Mouse (Mus musculus) limb, embryonic 11.5 days (tissue): ENCODE measurements around the gene Fam155a. TPM values are rescaled to one million over a fixed set of nuclear protein-coding genes. Genes with fewer than 3 reads are reported as not detected.

Source experiments
- ATAC-seq: fragments of 200-750 bp; cut with Nextera tagmentation; 2 replicates; pipeline ENCODE4 v1.8.0; 2017; ENCODE audit warnings: low read depth; ENCODE audit not compliant: insufficient number of reproducible peaks, low FRiP score, low TSS enrichment
- DNase-seq: peaks from one replicate; pipeline ENCODE4 v3.0.0-alpha.2; 2015; ENCODE audit warnings: low spot score
- H3K27ac ChIP-seq: fragments of 300-500 bp; sonication (generic); replicated peaks from 2 replicates; pipeline ENCODE4 v1.5.1; 2014; ENCODE audit warnings: low read depth, mild to moderate bottlenecking, low read length
- H3K27me3 ChIP-seq: fragments of 300-500 bp; sonication (generic); 2 replicates; pipeline ENCODE4 v1.6.1; 2014; ENCODE audit warnings: mild to moderate bottlenecking, low read length, mixed read lengths; ENCODE audit not compliant: control insufficient read depth, insufficient read depth
- H3K36me3 ChIP-seq: fragments of 300-500 bp; sonication (generic); 2 replicates; pipeline ENCODE4 v1.6.1; 2014; ENCODE audit warnings: mild to moderate bottlenecking, low read length, moderate library complexity, mixed read lengths; ENCODE audit not compliant: control insufficient read depth, insufficient read depth
- H3K4me1 ChIP-seq: fragments of 300-500 bp; sonication (generic); 2 replicates; pipeline ENCODE4 v1.6.1; 2014; ENCODE audit warnings: low read length, mixed read lengths; ENCODE audit not compliant: control insufficient read depth, insufficient read depth
- H3K4me2 ChIP-seq: fragments of 300-500 bp; sonication (generic); 2 replicates; pipeline ENCODE4 v1.6.1; 2014; ENCODE audit warnings: low read depth, mild to moderate bottlenecking, moderate library complexity; ENCODE audit not compliant: severe bottlenecking
- H3K4me3 ChIP-seq: fragments of 300-500 bp; sonication (generic); 2 replicates; pipeline ENCODE4 v1.5.1; 2014; ENCODE audit warnings: low read depth, low read length
- H3K9ac ChIP-seq: fragments of 300-500 bp; sonication (generic); 2 replicates; pipeline ENCODE4 v1.6.1; 2014; ENCODE audit warnings: mild to moderate bottlenecking, low read length
- H3K9me3 ChIP-seq: fragments of 300-500 bp; sonication (generic); 2 replicates; pipeline ENCODE4 v1.6.1; 2016; ENCODE audit warnings: low read length; ENCODE audit not compliant: control insufficient read depth
- WGBS: fragments of 180-500 bp; shearing (Covaris S2); extraction: QIAGEN DNeasy Blood & Tissue Kit; methylation state at CpG from one replicate; pipeline ENCODE4 v1.1.7; 2014; 5-methylcytosine and 5-hydroxymethylcytosine counted together
- polyA plus RNA-seq: library from polyadenylated mRNA; unstranded; fragments of >200 nt; fragmentation: Nextera tagmentation; extraction: Ambion mirVana; gene quantifications from 2 replicates; pipeline ENCODE4 v1.2.1, GENCODE M21; 2014

Gene Fam155a
- polyA plus RNA-seq, 1 experiment from 2014 or later, result 0.15 TPM

DNA sequence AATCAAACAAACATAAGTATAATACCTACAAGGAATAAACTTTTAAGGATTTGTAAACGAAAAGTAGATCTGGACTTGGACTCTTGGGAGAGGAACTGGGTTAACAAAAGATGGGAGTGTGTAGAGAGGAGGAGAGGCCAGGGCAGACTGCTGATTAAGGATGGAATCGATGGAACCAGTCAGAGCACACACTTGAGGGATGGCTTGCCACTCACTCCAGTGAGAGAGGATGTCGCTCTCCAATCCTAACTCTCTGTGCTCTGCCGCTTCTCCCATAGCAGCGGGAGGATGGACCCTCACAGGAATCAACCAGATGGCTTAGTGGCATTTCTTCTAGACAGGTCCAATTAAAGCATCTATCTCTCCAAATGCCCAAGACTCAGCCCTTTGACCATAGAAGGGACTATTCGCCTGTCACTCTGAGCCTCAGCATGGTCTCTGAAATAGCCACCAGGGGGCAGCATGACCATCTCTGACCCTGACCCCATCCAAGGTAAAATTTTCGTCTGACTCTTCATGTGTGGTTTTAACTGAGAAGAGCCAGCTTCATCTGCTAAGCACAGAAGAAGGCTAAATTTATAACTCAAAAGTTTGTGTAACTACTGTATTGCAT is 422.3 kb downstream of the Fam155a start:
- ATAC-seq, result no peak
- no peak overlapping the region for H3K27ac ChIP-seq
- no peak overlapping the region for H3K4me2 ChIP-seq
- no peak overlapping the region for H3K9ac ChIP-seq
- 48% methylated on average over 7 of the region's 7 CpGs for WGBS
- no peak overlapping the region for H3K4me3 ChIP-seq
- H3K4me1 ChIP-seq, result no peaks in the 10 kb centered on the region
- H3K36me3 ChIP-seq, result no peaks in the 10 kb centered on the region
- no peaks in the 10 kb centered on the region for H3K27me3 ChIP-seq
- DNase-seq, result peak; percentile 72
- no peaks in the 10 kb centered on the region for H3K9me3 ChIP-seq

- H3K4me2 ChIP-seq, result no peak overlapping the region
- H3K27ac ChIP-seq, result no peak overlapping the region
- H3K4me3 ChIP-seq, result no peak overlapping the region
- ATAC-seq (no peak), DNase-seq (no peak)
- H3K9me3 ChIP-seq, result no peaks in the 10 kb centered on the region
- H3K9ac ChIP-seq, result no peak overlapping the region
- H3K4me1 ChIP-seq, result no peaks in the 10 kb centered on the region
- no peaks in the 10 kb centered on the region for H3K27me3 ChIP-seq
- WGBS, result 87% methylated on average over 4 of the region's 4 CpGs
- no peaks in the 10 kb centered on the region for H3K36me3 ChIP-seq
These were observed 423.8 kb downstream of the Fam155a start for GRCm38 (mm10) chr8:9347163-9347562.

DNA sequence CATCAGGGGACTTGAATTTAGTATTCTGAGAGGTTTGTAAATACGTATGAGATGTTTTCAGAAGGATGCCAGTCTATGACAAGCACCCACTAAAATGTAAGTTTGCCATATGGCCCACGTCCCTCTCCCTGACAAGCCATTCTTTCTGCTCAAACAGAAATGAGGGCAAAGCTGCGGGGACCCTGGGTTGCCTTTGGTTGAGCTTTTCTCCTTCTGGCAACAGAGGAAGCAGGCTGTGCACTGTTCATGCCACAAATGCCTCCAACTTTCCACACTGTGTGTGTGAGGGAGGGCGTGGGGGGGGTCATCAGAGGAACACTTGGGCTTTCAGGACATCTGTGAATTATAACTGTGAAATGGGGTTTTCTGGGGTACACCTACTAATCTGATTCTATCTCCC is 426.8 kb downstream of the Fam155a start:
- H3K9me3 ChIP-seq, result no peaks in the 10 kb centered on the region
- DNase-seq, result no peak
- no peak overlapping the region for H3K4me3 ChIP-seq
- no peaks in the 10 kb centered on the region for H3K36me3 ChIP-seq
- H3K27ac ChIP-seq, result no peak overlapping the region
- H3K27me3 ChIP-seq, result no peaks in the 10 kb centered on the region
- H3K9ac ChIP-seq, result no peak overlapping the region
- no peak overlapping the region for H3K4me2 ChIP-seq
- H3K4me1 ChIP-seq, result no peaks in the 10 kb centered on the region
- 87% methylated on average over 4 of the region's 4 CpGs for WGBS
- ATAC-seq, result no peak

- 82% methylated on average over 9 of the region's 9 CpGs for WGBS
- Histone ChIP-seq H3K36me3 (no peaks in the 10 kb centered on the region), H3K9me3 (no peaks in the 10 kb centered on the region), H3K4me3 (no peak overlapping the region), H3K27me3 (no peaks in the 10 kb centered on the region), H3K4me2 (no peak overlapping the region), H3K9ac (no peak overlapping the region), H3K27ac (no peak overlapping the region), H3K4me1 (no peaks in the 10 kb centered on the region)
- no peak for DNase-seq
- no peak for ATAC-seq
These were observed 428.0 kb downstream of the Fam155a start for GRCm38 (mm10) chr8:9342998-9343397.

DNA sequence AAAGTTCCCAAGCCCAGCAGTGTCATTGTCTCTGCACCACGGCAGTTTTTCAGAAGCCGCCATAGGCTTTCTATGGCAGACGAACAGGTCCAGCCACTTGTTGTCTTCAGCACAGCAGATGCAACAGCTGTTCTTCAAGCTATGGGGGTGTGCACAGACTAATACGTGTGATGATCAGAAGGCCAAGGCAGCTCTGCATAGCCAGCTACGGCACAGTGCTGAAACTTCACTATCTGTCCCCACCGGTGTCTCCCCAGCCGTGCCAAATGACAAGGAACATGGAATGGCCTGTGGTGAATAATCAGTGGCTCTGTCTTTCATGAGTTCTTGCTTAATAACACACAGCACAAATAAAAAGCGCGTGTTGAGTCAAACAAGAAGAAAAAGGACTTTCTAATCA is 428.4 kb downstream of the Fam155a start:
- no peak for DNase-seq
- Histone ChIP-seq H3K9me3 (no peaks in the 10 kb centered on the region), H3K4me3 (no peak overlapping the region), H3K4me1 (no peaks in the 10 kb centered on the region), H3K36me3 (no peaks in the 10 kb centered on the region), H3K27ac (no peak overlapping the region), H3K9ac (no peak overlapping the region), H3K27me3 (no peaks in the 10 kb centered on the region), H3K4me2 (no peak overlapping the region)
- WGBS, result 82% methylated on average over 9 of the region's 9 CpGs
- no peak for ATAC-seq

- H3K9ac ChIP-seq, result no peak overlapping the region
- ATAC-seq, result no peak
- no peak overlapping the region for H3K4me3 ChIP-seq
- H3K9me3 ChIP-seq, result no peaks in the 10 kb centered on the region
- no peaks in the 10 kb centered on the region for H3K27me3 ChIP-seq
- no peak for DNase-seq
- no peaks in the 10 kb centered on the region for H3K36me3 ChIP-seq
- H3K27ac ChIP-seq, result no peak overlapping the region
- H3K4me1 ChIP-seq, result no peaks in the 10 kb centered on the region
- H3K4me2 ChIP-seq, result no peak overlapping the region
- 90% methylated on average over 8 of the region's 8 CpGs for WGBS
These were observed 433.1 kb downstream of the Fam155a start for GRCm38 (mm10) chr8:9337905-9338304.

DNA sequence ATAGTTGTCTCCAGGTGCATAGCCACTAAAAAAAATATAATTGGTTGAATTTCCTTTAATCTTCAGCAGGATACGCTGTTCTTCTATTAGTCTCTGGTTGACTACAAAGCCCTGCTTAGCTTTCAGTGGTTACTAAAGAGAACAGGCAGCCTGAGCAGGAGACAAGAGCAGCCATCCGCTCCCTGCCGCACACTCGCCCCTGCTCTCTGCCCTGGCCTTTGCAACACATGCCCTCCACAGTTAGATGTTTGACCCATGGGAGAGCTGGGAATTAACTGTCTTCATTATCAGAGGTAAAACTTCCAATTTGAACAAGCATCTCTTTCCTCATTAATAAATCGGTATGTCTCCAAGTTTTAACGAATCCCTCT is 435.0 kb downstream of the Fam155a start:
- no peak overlapping the region for H3K27ac ChIP-seq
- no peaks in the 10 kb centered on the region for H3K36me3 ChIP-seq
- no peaks in the 10 kb centered on the region for H3K9me3 ChIP-seq
- DNase-seq (no peak), ATAC-seq (no peak)
- no peak overlapping the region for H3K4me3 ChIP-seq
- 55% methylated on average over 6 of the region's 6 CpGs for WGBS
- H3K4me2 ChIP-seq, result no peak overlapping the region
- H3K27me3 ChIP-seq, result no peaks in the 10 kb centered on the region
- H3K4me1 ChIP-seq, result no peaks in the 10 kb centered on the region
- no peak overlapping the region for H3K9ac ChIP-seq

GRCm38 (mm10) chr8:9335285-9335932 is 435.6 kb downstream of the Fam155a start:
- WGBS, result 62% methylated on average over 10 of the region's 10 CpGs
- ATAC-seq (no peak), DNase-seq (no peak)
- no peak overlapping the region for H3K4me3 ChIP-seq
- H3K27me3 ChIP-seq, result no peaks in the 10 kb centered on the region
- H3K9me3 ChIP-seq, result no peaks in the 10 kb centered on the region
- H3K4me1 ChIP-seq, result no peaks in the 10 kb centered on the region
- H3K36me3 ChIP-seq, result no peaks in the 10 kb centered on the region
- H3K9ac ChIP-seq, result no peak overlapping the region
- no peak overlapping the region for H3K4me2 ChIP-seq
- H3K27ac ChIP-seq, result no peak overlapping the region

DNA sequence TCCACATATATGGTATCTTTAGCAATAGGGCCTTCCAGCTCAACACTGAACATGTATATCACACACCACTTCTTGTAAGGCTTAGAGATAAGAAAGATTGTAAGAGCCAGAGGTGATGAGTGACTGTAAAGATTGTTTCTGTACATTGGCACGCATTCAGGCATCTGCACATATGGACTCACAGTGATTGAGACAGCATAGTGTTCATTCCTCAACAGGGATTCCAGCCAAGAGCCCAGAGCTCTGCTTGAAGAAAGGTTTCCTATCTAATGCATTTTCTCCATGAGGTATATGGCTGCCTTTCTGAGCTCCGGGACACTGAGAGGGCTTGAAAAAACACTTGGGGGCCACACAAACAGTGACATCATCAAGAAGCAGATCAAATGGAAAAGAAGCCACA is 438.2 kb downstream of the Fam155a start:
- Histone ChIP-seq H3K4me1 (no peaks in the 10 kb centered on the region), H3K36me3 (no peaks in the 10 kb centered on the region), H3K27me3 (no peaks in the 10 kb centered on the region), H3K4me3 (no peak overlapping the region), H3K9ac (no peak overlapping the region), H3K9me3 (no peaks in the 10 kb centered on the region), H3K27ac (no peak overlapping the region), H3K4me2 (no peak overlapping the region)
- ATAC-seq (no peak), DNase-seq (no peak)
- 88% methylated on average over 2 of the region's 2 CpGs for WGBS
